Mouse (Mus musculus) thymus, adult 18-20 months (tissue): ENCODE measurements around the gene AY761185.
"Not testable (repeated sequence)": the region's sequence is repeated elsewhere in the genome, so short reads cannot be mapped to it uniquely, and the experiment has no call there.

Source experiments
- DNase-seq, 2 experiments: peaks; one replicate each; pipeline ENCODE4 v3.0.0; 2022; ENCODE audit warnings: mixed read lengths in 2 of 2

AY761185 gene

GRCm38 (mm10) chr8:20944610-20945009 lies at the start of gene AY761185:
AY761185 (minus strand) TSS chr8:20944710.
- DNase-seq = no peak

DNA sequence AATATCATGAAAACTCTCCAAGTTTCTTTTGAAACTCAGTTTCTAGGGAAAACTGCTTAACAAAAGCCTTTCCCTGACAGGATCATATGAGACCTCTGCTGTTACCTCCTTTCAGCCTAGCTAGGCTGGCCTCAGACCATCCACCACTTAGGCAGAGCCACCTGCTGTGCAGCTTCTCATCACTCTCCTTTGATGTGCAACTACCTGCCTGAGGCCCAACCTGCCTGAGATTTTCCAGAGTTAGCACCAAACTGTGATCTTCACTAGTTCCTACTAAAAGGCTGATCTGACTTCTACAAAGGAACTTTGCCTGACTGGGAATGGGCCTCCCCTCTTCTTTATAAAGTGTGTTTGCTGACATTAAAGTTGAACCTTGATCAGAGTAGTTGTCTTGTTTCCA lies 49.5 kb upstream of the AY761185 start:
- not testable (repeated sequence) for DNase-seq

- no peak for DNase-seq
These were observed 35.3 kb upstream of the AY761185 start for GRCm38 (mm10) chr8:20979846-20980245.

- DNase-seq = no peak
These were observed 20.0 kb upstream of the AY761185 start for GRCm38 (mm10) chr8:20964531-20964930.

- no peak for DNase-seq
These were observed 22.5 kb downstream of the AY761185 start, which contains the start of gene Gm6040 for GRCm38 (mm10) chr8:20921971-20922370. Gm6040 (minus strand) TSS chr8:20922071.

GRCm38 (mm10) chr8:20912288-20912687 lies 32.2 kb downstream of the AY761185 start:
- no peak for DNase-seq

GRCm38 (mm10) chr8:20908256-20908655 lies 36.3 kb downstream of the AY761185 start:
- DNase-seq = no peak

- DNase-seq = no peak
These were observed 37.4 kb downstream of the AY761185 start for GRCm38 (mm10) chr8:20907119-20907518.

DNA sequence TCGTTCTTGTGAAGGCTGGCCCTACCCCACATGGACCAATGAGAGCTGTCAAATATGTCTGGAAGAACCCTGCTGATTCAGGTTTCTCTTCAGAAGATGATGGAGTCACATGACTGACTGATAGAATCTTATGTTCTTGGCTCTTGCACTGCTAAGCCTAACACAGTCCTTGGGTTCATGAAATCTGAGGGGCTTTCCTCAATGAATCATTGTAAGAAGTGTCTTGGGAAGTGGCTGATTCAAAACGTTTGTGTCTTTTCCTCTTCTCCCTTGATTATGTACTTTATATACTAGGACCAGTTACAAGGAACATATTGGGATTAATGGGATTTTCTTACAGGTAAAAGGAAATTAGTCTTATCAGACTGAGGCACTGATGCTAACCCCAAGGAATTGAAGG lies 42.0 kb downstream of the AY761185 start, which contains the start of gene Gm15056:
TSS of gene Gm15056 (minus strand) at position 101 of the 400 bp plus-strand sequence.
- no peak for DNase-seq
